Mouse (Mus musculus) CH12F3 (cell line): ENCODE data around the gene Actn1.
"Not testable (repeated sequence)": the region's sequence is repeated elsewhere in the genome, so short reads cannot be mapped to it uniquely, and the experiment has no call there.

Experiments used
- in situ Hi-C: fragments of 300-500 bp; cut with MboI; formaldehyde crosslinking; loops from 2 replicates; pipeline ENCODE4 v1.14.3; 2020; ENCODE audit warnings: low sequenced_read_pairs

Actn1 gene

DNA sequence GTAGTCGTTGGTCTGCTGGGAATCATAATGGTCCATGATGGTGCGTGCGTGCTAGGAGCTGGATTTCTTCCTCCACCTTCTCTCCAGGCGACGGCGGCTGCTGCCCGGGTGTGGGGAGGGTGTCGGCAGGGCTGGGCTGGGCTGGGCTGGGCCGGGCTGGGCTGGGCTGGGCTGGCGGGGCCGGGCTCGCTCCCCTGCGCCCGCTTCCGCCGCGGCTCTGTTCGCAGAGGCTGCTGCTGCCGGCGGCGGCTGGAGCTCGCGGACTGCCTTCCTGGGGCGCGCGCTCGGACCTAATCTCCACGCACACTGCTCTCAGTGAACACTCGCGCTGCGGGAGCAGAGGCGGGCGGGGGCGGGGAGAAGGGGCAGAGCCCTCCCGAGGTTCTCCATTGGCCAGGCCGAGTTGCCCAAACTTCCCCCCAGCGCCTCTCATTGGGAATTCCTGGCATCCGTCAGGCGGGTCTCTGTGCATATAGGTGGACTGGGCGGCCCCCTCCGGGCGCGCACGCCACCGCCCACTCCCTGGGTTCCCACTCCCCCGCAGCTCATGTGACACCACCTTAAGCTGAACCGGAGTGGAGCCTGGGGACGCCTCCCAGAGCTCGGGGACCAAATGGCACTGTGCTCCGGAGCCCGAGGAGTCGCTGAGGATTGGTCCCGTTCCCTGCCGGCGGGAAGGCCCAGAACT lies at the start of gene Actn1:
TSS of gene Actn1 (minus strand) at position 316 of the 688 bp plus-strand sequence.
- in situ Hi-C loops, result no loop called here

- in situ Hi-C loops, result no loop called here
Observed at GRCm38 (mm10) chr12:80307556-80307955, 47.4 kb upstream of the Actn1 start.

- in situ Hi-C loops, result no loop called here
Observed at GRCm38 (mm10) chr12:80304518-80304917, 44.3 kb upstream of the Actn1 start.

- in situ Hi-C loops, result no loop called here
Observed at GRCm38 (mm10) chr12:80300833-80301456, 40.8 kb upstream of the Actn1 start.

GRCm38 (mm10) chr12:80298714-80299113 lies 38.5 kb upstream of the Actn1 start:
- in situ Hi-C loops, result no loop called here

GRCm38 (mm10) chr12:80291895-80292435 lies 31.8 kb upstream of the Actn1 start:
- in situ Hi-C loops, result no loop called here

- in situ Hi-C loops, result no loop called here
Observed at GRCm38 (mm10) chr12:80290964-80291363, 30.8 kb upstream of the Actn1 start.

- in situ Hi-C loops, result no loop called here
Observed at GRCm38 (mm10) chr12:80290483-80290882, 30.3 kb upstream of the Actn1 start.

GRCm38 (mm10) chr12:80289722-80290121 lies 29.6 kb upstream of the Actn1 start:
- in situ Hi-C loops, result no loop called here

- in situ Hi-C loops, result no loop called here
Observed at GRCm38 (mm10) chr12:80285890-80286289, 25.7 kb upstream of the Actn1 start.

- in situ Hi-C loops, result not testable (repeated sequence)
Observed at GRCm38 (mm10) chr12:80284251-80284650, 24.1 kb upstream of the Actn1 start.

- in situ Hi-C loops, result no loop called here
Observed at GRCm38 (mm10) chr12:80278866-80279265, 18.7 kb upstream of the Actn1 start.

- in situ Hi-C loops, result no loop called here
Observed at GRCm38 (mm10) chr12:80277428-80277827, 17.3 kb upstream of the Actn1 start.

DNA sequence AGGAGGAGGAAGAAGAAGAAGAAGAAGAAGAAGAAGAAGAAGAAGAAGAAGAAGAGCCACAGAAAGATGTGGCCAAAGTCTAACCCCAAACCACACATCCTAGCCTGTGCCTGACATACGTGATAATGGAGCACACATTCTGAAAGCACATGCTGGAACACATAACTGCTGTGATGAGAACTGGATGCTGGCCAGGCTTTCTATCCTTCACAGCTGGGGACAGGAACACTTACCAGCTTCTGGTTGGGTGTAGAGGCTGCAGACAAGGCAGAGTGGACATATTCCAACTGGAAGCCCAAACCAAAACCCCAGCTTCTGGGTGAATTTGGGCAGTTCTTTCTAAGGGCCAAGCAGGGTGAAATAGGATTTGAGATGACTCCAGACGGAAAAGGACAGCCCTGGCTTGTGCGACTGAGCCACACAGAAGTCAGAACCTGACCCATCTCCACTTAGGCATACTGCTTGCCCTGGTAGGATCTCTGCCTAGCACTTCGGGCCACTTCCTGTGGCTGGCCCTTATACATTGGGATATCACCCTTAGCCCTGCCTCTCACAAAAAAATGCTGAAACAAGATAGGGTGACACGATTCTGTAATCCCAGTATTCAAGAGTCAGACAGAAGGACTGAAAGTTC lies 15.1 kb upstream of the Actn1 start:
- in situ Hi-C loops, result no loop called here

GRCm38 (mm10) chr12:80273020-80273686 lies 13.0 kb upstream of the Actn1 start:
- in situ Hi-C loops, result no loop called here

- in situ Hi-C loops, result no loop called here
Observed at GRCm38 (mm10) chr12:80271806-80272205, 11.6 kb upstream of the Actn1 start.

DNA sequence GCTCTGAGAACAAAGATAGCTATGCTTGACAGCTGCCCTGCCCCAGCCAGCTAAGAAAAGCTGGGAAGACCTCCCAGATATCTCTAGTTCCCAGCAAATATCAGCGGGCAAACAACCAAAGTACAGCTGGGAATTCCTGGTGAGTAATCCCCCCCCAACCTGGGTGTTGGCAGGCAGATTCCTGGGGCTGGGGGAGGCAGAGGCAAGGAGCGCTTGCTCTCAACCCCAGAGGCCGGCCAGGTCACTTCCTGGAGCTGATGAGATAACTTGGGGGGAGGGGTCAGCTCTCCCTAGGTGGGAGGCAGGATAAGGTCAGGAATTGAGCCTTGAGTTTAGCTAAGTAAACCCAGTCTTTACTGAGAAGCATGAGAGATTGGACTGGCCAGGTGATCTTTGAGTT lies 10.8 kb upstream of the Actn1 start:
- in situ Hi-C loops, result no loop called here

- in situ Hi-C loops, result no loop called here
Observed at GRCm38 (mm10) chr12:80269303-80269702, 9.1 kb upstream of the Actn1 start.

DNA sequence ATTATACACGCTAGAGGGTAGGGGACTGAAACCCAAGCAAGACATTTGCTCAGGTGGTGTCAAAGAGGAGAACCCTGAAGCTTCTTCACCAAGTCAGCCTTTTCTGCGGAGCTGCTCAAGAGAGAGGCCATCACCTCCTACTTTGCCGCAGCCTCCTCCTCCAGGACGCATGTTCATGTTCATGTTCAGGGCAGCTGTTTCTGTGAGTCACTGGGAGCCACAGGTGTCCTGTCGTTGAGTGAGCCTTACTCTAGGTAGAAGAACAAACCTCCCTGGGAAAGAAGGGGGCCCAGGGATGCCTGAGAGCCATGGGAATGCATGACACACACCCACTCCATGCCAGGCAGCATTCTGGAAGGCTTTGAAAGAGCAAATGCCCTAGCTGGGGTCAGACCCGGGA lies 7.8 kb upstream of the Actn1 start:
- in situ Hi-C loops, result no loop called here

- in situ Hi-C loops, result not testable (repeated sequence)
Observed at GRCm38 (mm10) chr12:80264388-80264787, 4.2 kb upstream of the Actn1 start.
